Mouse (Mus musculus) cerebellum, postnatal 36 days (tissue): ENCODE measurements around the gene Olfr676.
"Not testable (repeated sequence)": the region's sequence is repeated elsewhere in the genome, so short reads cannot be mapped to it uniquely, and the experiment has no call there.

Experiments used
- DNase-seq, 2 experiments: peaks; one replicate each; pipeline ENCODE4 v3.0.0; 2021 to 2022; ENCODE audit warnings: mixed read lengths in 2 of 2

The Olfr676 gene

GRCm38 (mm10) chr7:105032398-105032797, at the start of gene Olfr676:
TSS of gene Olfr676 (plus strand) at chr7:105032698.
- DNase-seq, result no peak

- DNase-seq, result no peak
Observed at GRCm38 (mm10) chr7:105001929-105002328, 30.6 kb upstream of the Olfr676 start, which contains the start of gene Olfr672. TSS of gene Olfr672 (minus strand) at chr7:105002029.

GRCm38 (mm10) chr7:105022530-105022929, 10.0 kb upstream of the Olfr676 start:
- DNase-seq, result no peak

- DNase-seq, result no peak
Observed at GRCm38 (mm10) chr7:105028360-105028759, 4.1 kb upstream of the Olfr676 start, which contains the start of gene Olfr675. TSS of gene Olfr675 (minus strand) at chr7:105028460.

GRCm38 (mm10) chr7:105033836-105034235, 1.3 kb downstream of the Olfr676 start:
- DNase-seq, result not testable (repeated sequence)

GRCm38 (mm10) chr7:105058951-105059350, 26.5 kb downstream of the Olfr676 start:
- DNase-seq, result no peak

GRCm38 (mm10) chr7:105064175-105064574, 31.7 kb downstream of the Olfr676 start, which contains the start of gene Olfr678:
TSS of gene Olfr678 (plus strand) at chr7:105064475.
- DNase-seq, result no peak

GRCm38 (mm10) chr7:105080905-105081304, 48.4 kb downstream of the Olfr676 start, which contains the start of gene Olfr679:
TSS of gene Olfr679 (plus strand) at chr7:105081205.
- no peak for DNase-seq
